Mouse (Mus musculus) left cerebral cortex, adult 6 months (tissue): Measurements from ENCODE around the gene Akap8l. TPM values are rescaled to one million over a fixed set of nuclear protein-coding genes. Genes with fewer than 3 reads are reported as not detected.

Experiments used
- long read RNA-seq, 2 experiments: library from polyadenylated mRNA; unstranded; transcript quantifications; one replicate each; pipeline ENCODE4 v2.0.0; 2019 to 2020
- polyA plus RNA-seq: library from polyadenylated mRNA; unstranded; fragments of <200 nt; fragmentation: Nextera tagmentation; gene quantifications from 2 replicates; pipeline ENCODE4 v1.2.3, GENCODE M21; 2021

Akap8l gene
- 36.3 and 40.8 TPM in 2 replicates for polyA plus RNA-seq
- long read RNA-seq, experiment 1, full-length matches to known transcripts: 216 of 446 reads
- long read RNA-seq, experiment 1, partial matches to known transcripts: 36 of 446 reads
- long read RNA-seq, experiment 1, other reads (novel, unspliced or antisense): 194 of 446 reads
- long read RNA-seq, experiment 2, transcript Akap8l-201 (14 exons, 2,102 nt): major isoform, 20 of 65 reads
- long read RNA-seq, experiment 2, partial matches to known transcripts: 34 of 65 reads
- long read RNA-seq, experiment 2, other reads (novel, unspliced or antisense): 6 of 65 reads

DNA sequence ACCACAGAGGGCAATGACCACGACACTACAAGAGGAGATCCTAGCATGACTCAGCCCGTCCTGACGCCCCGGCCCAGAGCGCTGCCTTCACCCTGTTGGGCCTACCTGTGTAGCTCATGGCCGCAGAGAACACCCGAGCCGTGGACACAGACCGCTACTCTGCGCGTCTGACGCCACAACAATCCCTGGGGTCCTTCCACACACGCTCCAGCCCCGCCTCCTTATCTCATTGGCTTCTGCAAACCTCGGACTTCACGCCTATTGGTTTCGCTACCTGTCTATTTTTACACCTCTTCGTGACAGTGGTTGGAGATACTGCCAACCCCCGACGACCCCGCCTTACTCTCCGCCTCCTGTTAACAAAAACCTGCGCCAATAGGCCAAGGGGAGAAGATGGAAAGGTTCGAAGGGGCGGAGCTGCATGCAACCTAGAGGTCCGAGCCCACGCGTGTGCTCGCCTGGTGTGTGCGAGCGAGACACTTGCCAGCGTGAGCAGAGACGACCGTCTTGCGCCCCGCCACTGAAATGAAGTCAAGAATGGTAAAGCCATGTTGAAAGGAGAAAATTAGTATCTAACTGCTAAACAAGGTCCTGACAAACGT lies at the start of gene Akap8l:
Gene Akap8l, minus strand, starts transcription at position 226 of the 602 bp plus-strand sequence.

DNA sequence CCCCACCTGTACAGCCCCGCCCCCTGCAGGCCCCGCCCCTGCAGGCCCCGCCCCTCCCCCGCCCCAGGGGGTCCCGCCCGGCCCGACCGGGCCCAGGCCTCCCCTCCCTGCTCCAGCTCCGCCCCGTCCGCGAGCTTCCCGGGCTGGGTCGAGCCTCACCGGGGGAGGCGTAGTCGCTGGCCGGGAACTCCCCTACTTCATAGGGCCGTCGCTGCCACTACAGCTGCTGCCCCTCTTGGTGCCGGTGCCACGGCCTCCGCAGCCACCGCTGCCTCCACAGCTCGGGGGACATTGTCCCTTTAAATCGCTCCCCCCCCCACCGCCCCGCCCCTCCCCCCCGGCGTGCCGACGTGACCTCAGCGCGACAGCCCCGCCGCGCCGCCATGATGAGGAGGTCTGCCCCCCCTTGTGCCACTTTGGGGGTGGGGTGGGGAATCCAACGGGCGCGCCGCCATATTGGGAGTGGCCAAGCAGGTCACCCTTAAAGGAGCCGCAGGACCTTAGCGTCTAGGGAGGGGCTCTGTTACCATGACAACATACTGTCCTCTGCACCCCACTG lies 38.8 kb upstream of the Akap8l start, which contains the start of gene Wiz:
Gene Wiz, minus strand, starts transcription at position 339 of the 559 bp plus-strand sequence.

DNA sequence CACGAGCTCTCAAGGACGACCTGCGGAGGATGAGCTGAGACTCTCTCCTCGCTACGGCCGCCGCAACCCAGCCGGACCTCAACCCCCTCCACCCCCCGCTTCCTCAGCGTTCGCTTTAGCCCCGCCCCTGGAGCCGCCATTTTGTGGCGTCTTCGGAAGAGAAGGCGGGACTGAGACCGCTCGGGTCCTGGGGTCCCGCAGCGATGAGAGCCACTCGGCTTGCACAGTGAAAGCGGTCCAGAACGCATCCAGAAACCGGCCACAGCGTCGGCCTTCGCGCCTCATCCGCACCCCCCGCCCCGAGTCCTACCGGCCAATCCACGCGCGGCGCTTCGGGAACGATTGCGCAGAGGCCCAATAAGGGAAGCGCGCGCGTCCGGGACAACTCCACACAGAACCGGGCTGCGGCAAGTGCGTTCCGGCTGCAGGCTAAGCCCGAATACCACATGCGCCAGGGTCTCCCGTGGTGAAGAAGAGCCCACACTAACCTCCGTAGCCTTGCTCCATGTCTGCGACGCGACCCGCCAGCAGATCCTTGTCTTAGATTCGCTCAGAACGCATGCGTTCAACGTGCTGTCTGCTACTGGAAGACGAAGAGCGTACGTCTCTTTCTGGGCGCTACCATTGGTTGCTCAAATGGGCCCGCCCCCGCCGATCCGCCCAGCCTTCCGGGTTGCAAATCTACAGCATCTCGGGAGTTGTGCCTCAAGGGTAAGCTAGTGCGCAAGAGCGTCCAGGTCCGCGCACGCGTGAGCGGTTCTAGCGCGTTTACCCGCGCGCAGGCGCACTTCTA lies 29.6 kb downstream of the Akap8l start, which contains the start of gene Akap8:
Gene Akap8, minus strand, starts transcription at position 642 of the 793 bp plus-strand sequence.

DNA sequence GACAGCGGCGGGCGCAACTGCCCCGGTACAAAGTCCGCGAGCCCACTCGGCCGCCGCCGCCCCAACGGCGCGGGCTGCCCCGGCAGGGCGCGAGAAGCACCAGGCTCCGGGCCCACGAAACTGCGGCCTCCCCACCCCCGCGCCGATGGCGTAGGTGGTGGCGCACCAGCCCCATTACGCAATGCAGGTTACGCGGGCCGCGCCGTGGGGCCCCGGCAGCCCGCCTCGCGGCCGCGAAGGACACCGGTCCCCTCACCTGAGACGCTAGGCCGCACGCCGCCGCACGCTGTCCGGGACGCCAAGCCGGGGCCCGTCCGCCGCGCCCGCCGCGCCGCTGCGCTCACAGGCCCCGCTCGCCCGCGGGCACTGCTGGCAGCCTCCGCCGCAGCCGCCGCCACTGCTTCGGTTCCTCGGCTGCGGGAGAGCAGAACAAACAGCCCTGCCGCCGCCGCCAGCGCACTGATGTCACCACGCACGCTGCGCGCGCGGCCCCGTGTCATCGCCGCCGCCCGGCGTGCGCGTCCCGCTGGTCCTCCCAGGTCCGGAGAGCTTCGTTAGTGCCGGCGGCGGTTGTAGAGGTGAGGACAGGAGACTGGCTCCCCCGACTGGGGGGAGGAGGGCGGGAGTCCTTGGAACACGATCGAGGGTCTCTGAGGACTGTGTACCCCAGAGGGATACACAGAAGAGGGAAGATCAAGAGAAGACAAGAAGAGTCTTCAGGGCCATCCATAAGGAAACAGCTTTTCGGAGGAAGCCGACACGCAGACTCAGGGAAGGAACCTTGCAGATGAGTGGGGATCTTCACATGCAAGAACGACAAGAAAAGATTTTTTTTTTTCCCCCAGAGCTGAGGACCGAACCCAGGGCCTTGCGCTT lies 65.9 kb downstream of the Akap8l start, which contains the start of gene Brd4:
Gene Brd4, minus strand, starts transcription at position 461 of the 876 bp plus-strand sequence.

Other genes starting within 250 kb of the Akap8l start
- 0.40 and 0.55 TPM in 2 replicates for gene Notch3, start 183.8 kb downstream of the Akap8l start, polyA plus RNA-seq
- gene Ephx3, start 161.1 kb downstream of the Akap8l start, polyA plus RNA-seq: 0.09 and 0.12 TPM in 2 replicates
- 15.4 and 34.1 TPM in 2 replicates for gene Brd4, start 65.9 kb downstream of the Akap8l start, polyA plus RNA-seq
- 8.0 and 9.0 TPM in 2 replicates for gene Akap8, start 29.4 kb downstream of the Akap8l start, polyA plus RNA-seq
- gene Wiz, start 38.8 kb upstream of the Akap8l start, polyA plus RNA-seq: 11.0 and 16.4 TPM in 2 replicates
- gene Rasal3, start 53.0 kb upstream of the Akap8l start, polyA plus RNA-seq: 0.50 and 1.1 TPM in 2 replicates
- gene Pglyrp2, start 73.6 kb upstream of the Akap8l start, polyA plus RNA-seq: not detected in 2 replicates
- 0.06 TPM in 1 of 2 replicates, not detected in the other for gene Cyp4f39, start 102.1 kb upstream of the Akap8l start, polyA plus RNA-seq
- 2.1 and 2.4 TPM in 2 replicates for gene Cyp4f17, start 155.4 kb upstream of the Akap8l start, polyA plus RNA-seq
- 2.4 and 2.7 TPM in 2 replicates for gene Cyp4f16, start 186.0 kb upstream of the Akap8l start, polyA plus RNA-seq